Mouse (Mus musculus) brain, embryonic 14.5 days (tissue): ENCODE results near the gene Smco3.

Source experiments
- CTCF ChIP-seq: fragments of 200-500 bp; IDR thresholded peaks from 2 replicates; pipeline ENCODE4 v1.5.1; 2012; ENCODE audit warnings: inconsistent platforms, mild to moderate bottlenecking, moderate library complexity, borderline replicate concordance; ENCODE audit not compliant: insufficient read depth, insufficient read length; ENCODE audit errors: extremely low read depth
- POLR2A ChIP-seq: fragments of 200-500 bp; IDR thresholded peaks from 2 replicates; pipeline ENCODE4 v1.6.1; 2012; ENCODE audit warnings: mild to moderate bottlenecking, inconsistent platforms, borderline replicate concordance; ENCODE audit not compliant: poor library complexity, insufficient read depth, insufficient read length, severe bottlenecking; ENCODE audit errors: extremely low read depth

GRCm38 (mm10) chr6:136848971-136849370 is 13.7 kb upstream of the Smco3 start:
- no peak for TF ChIP-seq CTCF
- TF ChIP-seq POLR2A = no peak
